Mouse (Mus musculus): ENCODE measurements around the gene Ldlrad1. TPM values are rescaled to one million over a fixed set of nuclear protein-coding genes. Genes with fewer than 3 reads are reported as not detected.

The Ldlrad1 gene
- polyA plus RNA-seq (2014; fragmentation: Nextera tagmentation; extraction: Ambion mirVana) = not detected in 2 replicates

GRCm38 (mm10) chr4:107208880-107209279, at the start of gene Ldlrad1:
TSS of gene Ldlrad1 (plus strand) at chr4:107209180.
- ATAC-seq (ENCODE audit: insufficient read depth) = no peak
- H3K4me3 ChIP-seq (ENCODE audit: low read depth, low read length) = no peak within 1 kb of the TSS
- H3K4me1 ChIP-seq (ENCODE audit: insufficient read depth) = no peaks in the 10 kb centered on the region
- DNase-seq = no peak
- no peak for TF ChIP-seq CTCF (IDR thresholded peaks at IDR 0.05; ENCODE audit: low read depth)
- WGBS = 88% methylated on average over 3 of the region's 3 CpGs
- H3K27ac ChIP-seq (ENCODE audit: low read depth) = peak within 1 kb of the TSS; percentile 74; the same call in 1 of the 2 replicates
- no peaks in the 10 kb centered on the region for H3K27me3 ChIP-seq (ENCODE audit: insufficient read depth, low read length)
- no peaks in the 10 kb centered on the region for H3K9me3 ChIP-seq (ENCODE audit: low read depth, low read length)
- no peak within 1 kb of the TSS for H3K4me2 ChIP-seq
- H3K9ac ChIP-seq = no peak within 1 kb of the TSS
- 0 out of 2 replicates have a peak, but pooled peaks cover 12% of the 10 kb centered on the region for H3K36me3 ChIP-seq (ENCODE audit: insufficient read depth)

GRCm38 (mm10) chr4:107160181-107160580, 48.8 kb upstream of the Ldlrad1 start:
- DNase-seq (no peak), ATAC-seq (ENCODE audit: insufficient read depth) (no peak)
- WGBS = 86% methylated on average over 8 of the region's 8 CpGs
- H3K36me3 ChIP-seq (ENCODE audit: insufficient read depth) = peaks cover 23% of the 10 kb centered on the region
- H3K4me2 ChIP-seq = no peak overlapping the region
- no peaks in the 10 kb centered on the region for H3K9me3 ChIP-seq (ENCODE audit: low read depth, low read length)
- H3K9ac ChIP-seq = no peak overlapping the region
- no peak overlapping the region for H3K4me3 ChIP-seq (ENCODE audit: low read depth, low read length)
- H3K27ac ChIP-seq (ENCODE audit: low read depth) = no peak overlapping the region
- H3K4me1 ChIP-seq (ENCODE audit: insufficient read depth) = no peaks in the 10 kb centered on the region
- H3K27me3 ChIP-seq (ENCODE audit: insufficient read depth, low read length) = no peaks in the 10 kb centered on the region
- TF ChIP-seq CTCF (IDR thresholded peaks at IDR 0.05; ENCODE audit: low read depth) = no peak

- no peak for TF ChIP-seq CTCF (IDR thresholded peaks at IDR 0.05; ENCODE audit: low read depth)
- 0 out of 2 replicates have a peak, but pooled peaks have one; percentile 21 for ATAC-seq (ENCODE audit: insufficient read depth)
- no peaks in the 10 kb centered on the region for H3K4me1 ChIP-seq (ENCODE audit: insufficient read depth)
- no peak overlapping the region for H3K4me3 ChIP-seq (ENCODE audit: low read depth, low read length)
- H3K4me2 ChIP-seq = no peak overlapping the region
- peaks cover 16% of the 10 kb centered on the region; the same call in 1 of the 2 replicates for H3K36me3 ChIP-seq (ENCODE audit: insufficient read depth)
- DNase-seq = no peak
- 65% methylated on average over 10 of the region's 10 CpGs for WGBS
- H3K9me3 ChIP-seq (ENCODE audit: low read depth, low read length) = no peaks in the 10 kb centered on the region
- no peak overlapping the region for H3K9ac ChIP-seq
- H3K27ac ChIP-seq (ENCODE audit: low read depth) = no peak overlapping the region
- H3K27me3 ChIP-seq (ENCODE audit: insufficient read depth, low read length) = no peaks in the 10 kb centered on the region
These were observed 45.6 kb upstream of the Ldlrad1 start for GRCm38 (mm10) chr4:107163341-107163740.

- no peaks in the 10 kb centered on the region for H3K9me3 ChIP-seq (ENCODE audit: low read depth, low read length)
- no peaks in the 10 kb centered on the region for H3K4me1 ChIP-seq (ENCODE audit: insufficient read depth)
- H3K4me2 ChIP-seq = no peak overlapping the region
- no peak overlapping the region for H3K27ac ChIP-seq (ENCODE audit: low read depth)
- WGBS = 31% methylated on average over 9 of the region's 9 CpGs
- peak; percentile 98 for TF ChIP-seq CTCF (IDR thresholded peaks at IDR 0.05; ENCODE audit: low read depth)
- no peak overlapping the region for H3K4me3 ChIP-seq (ENCODE audit: low read depth, low read length)
- DNase-seq (peak; percentile 93), ATAC-seq (ENCODE audit: insufficient read depth) (peak; percentile 73; the same call in 1 of the 2 replicates)
- no peak overlapping the region for H3K9ac ChIP-seq
- no peaks in the 10 kb centered on the region for H3K27me3 ChIP-seq (ENCODE audit: insufficient read depth, low read length)
- H3K36me3 ChIP-seq (ENCODE audit: insufficient read depth) = peaks cover 17% of the 10 kb centered on the region; the same call in 1 of the 2 replicates
These were observed 45.0 kb upstream of the Ldlrad1 start for GRCm38 (mm10) chr4:107163756-107164587.

GRCm38 (mm10) chr4:107166700-107167099, 42.3 kb upstream of the Ldlrad1 start:
- DNase-seq (no peak), ATAC-seq (ENCODE audit: insufficient read depth) (no peak)
- no peaks in the 10 kb centered on the region for H3K9me3 ChIP-seq (ENCODE audit: low read depth, low read length)
- no peak overlapping the region for H3K9ac ChIP-seq
- WGBS = 72% methylated on average over 5 of the region's 5 CpGs
- TF ChIP-seq CTCF (IDR thresholded peaks at IDR 0.05; ENCODE audit: low read depth) = no peak
- no peak overlapping the region for H3K4me3 ChIP-seq (ENCODE audit: low read depth, low read length)
- H3K36me3 ChIP-seq (ENCODE audit: insufficient read depth) = peaks cover 17% of the 10 kb centered on the region; the same call in 1 of the 2 replicates
- no peak overlapping the region for H3K4me2 ChIP-seq
- H3K4me1 ChIP-seq (ENCODE audit: insufficient read depth) = no peaks in the 10 kb centered on the region
- H3K27me3 ChIP-seq (ENCODE audit: insufficient read depth, low read length) = no peaks in the 10 kb centered on the region
- H3K27ac ChIP-seq (ENCODE audit: low read depth) = no peak overlapping the region

- DNase-seq = no peak
- TF ChIP-seq CTCF (IDR thresholded peaks at IDR 0.05; ENCODE audit: low read depth) = no peak
These were observed 41.2 kb upstream of the Ldlrad1 start for GRCm38 (mm10) chr4:107167798-107168197.

GRCm38 (mm10) chr4:107177506-107177905, 31.5 kb upstream of the Ldlrad1 start:
- no peak for TF ChIP-seq CTCF (IDR thresholded peaks at IDR 0.05; ENCODE audit: low read depth)
- Histone ChIP-seq H3K4me2 (peak overlapping the region; percentile 68), H3K9me3 (ENCODE audit: low read depth, low read length) (no peaks in the 10 kb centered on the region), H3K27me3 (ENCODE audit: insufficient read depth, low read length) (no peaks in the 10 kb centered on the region), H3K27ac (ENCODE audit: low read depth) (peak overlapping the region; percentile 93), H3K36me3 (ENCODE audit: insufficient read depth) (peaks cover 24% of the 10 kb centered on the region), H3K4me1 (ENCODE audit: insufficient read depth) (peaks cover 6% of the 10 kb centered on the region; the same call in 1 of the 2 replicates), H3K9ac (peak overlapping the region; percentile 87), H3K4me3 (ENCODE audit: low read depth, low read length) (peak overlapping the region; percentile 97)
- ATAC-seq (ENCODE audit: insufficient read depth) (no peak), DNase-seq (no peak)
- 25% methylated on average over 11 of the region's 11 CpGs for WGBS

More at GRCm38 (mm10) chr4:107167798-107168197, 41.2 kb upstream of the Ldlrad1 start:
- Histone ChIP-seq H3K4me1 (ENCODE audit: insufficient read depth) (no peaks in the 10 kb centered on the region), H3K27ac (ENCODE audit: low read depth) (no peak overlapping the region), H3K9me3 (ENCODE audit: low read depth, low read length) (no peaks in the 10 kb centered on the region), H3K9ac (no peak overlapping the region), H3K27me3 (ENCODE audit: insufficient read depth, low read length) (no peaks in the 10 kb centered on the region), H3K4me3 (ENCODE audit: low read depth, low read length) (no peak overlapping the region), H3K4me2 (no peak overlapping the region), H3K36me3 (ENCODE audit: insufficient read depth) (peaks cover 25% of the 10 kb centered on the region)
- WGBS = 83% methylated on average over 5 of the region's 5 CpGs
- no peak for ATAC-seq (ENCODE audit: insufficient read depth)
